Mouse (Mus musculus) neural tube, embryonic 15.5 days (tissue): ENCODE measurements around the gene Fam222b. TPM values are rescaled to one million over a fixed set of nuclear protein-coding genes. Genes with fewer than 3 reads are reported as not detected.
"Not testable (repeated sequence)": the region's sequence is repeated elsewhere in the genome, so short reads cannot be mapped to it uniquely, and the experiment has no call there.

Source experiments
- ATAC-seq: fragments of 200-750 bp; cut with Nextera tagmentation; 2 replicates; pipeline ENCODE4 v1.8.0; 2017; ENCODE audit warnings: mild to moderate bottlenecking, moderate TSS enrichment, moderate library complexity; ENCODE audit not compliant: low FRiP score
- H3K27ac ChIP-seq: fragments of 300-500 bp; sonication (generic); replicated peaks from 2 replicates; pipeline ENCODE4 v1.5.1; 2015; ENCODE audit warnings: mild to moderate bottlenecking, inconsistent platforms
- H3K27me3 ChIP-seq: fragments of 300-500 bp; sonication (generic); replicated peaks from 2 replicates; pipeline ENCODE4 v1.6.1; 2015; ENCODE audit warnings: inconsistent platforms
- H3K36me3 ChIP-seq: fragments of 300-500 bp; sonication (generic); 2 replicates; pipeline ENCODE4 v1.6.1; 2015; ENCODE audit warnings: inconsistent platforms
- H3K4me1 ChIP-seq: fragments of 300-500 bp; sonication (generic); 2 replicates; pipeline ENCODE4 v1.6.1; 2015; ENCODE audit warnings: inconsistent platforms
- H3K4me2 ChIP-seq: fragments of 300-500 bp; sonication (generic); 2 replicates; pipeline ENCODE4 v1.6.1; 2015; ENCODE audit warnings: inconsistent platforms, mild to moderate bottlenecking, moderate library complexity
- H3K4me3 ChIP-seq: fragments of 300-500 bp; sonication (generic); replicated peaks from 2 replicates; pipeline ENCODE4 v1.5.1; 2015; ENCODE audit warnings: mild to moderate bottlenecking, inconsistent platforms
- H3K9ac ChIP-seq: fragments of 300-500 bp; sonication (generic); replicated peaks from 2 replicates; pipeline ENCODE4 v1.6.1; 2015; ENCODE audit warnings: mild to moderate bottlenecking, inconsistent platforms
- H3K9me3 ChIP-seq: fragments of 300-500 bp; sonication (generic); replicated peaks from 2 replicates; pipeline ENCODE4 v1.6.1; 2016; ENCODE audit warnings: inconsistent platforms
- WGBS: fragments of 180-500 bp; shearing (Covaris S2); methylation state at CpG from one replicate; pipeline ENCODE4 v1.1.7; 2015; ENCODE audit warnings: mixed read lengths; 5-methylcytosine and 5-hydroxymethylcytosine counted together
- polyA plus RNA-seq: library from polyadenylated mRNA; unstranded; fragments of >200 nt; fragmentation: Nextera tagmentation; extraction: Ambion mirVana; gene quantifications from 2 replicates; pipeline ENCODE4 v1.2.1, GENCODE M21; 2015

Gene Fam222b
- polyA plus RNA-seq, 1 experiment from 2014 or later, result 22.2 TPM

DNA sequence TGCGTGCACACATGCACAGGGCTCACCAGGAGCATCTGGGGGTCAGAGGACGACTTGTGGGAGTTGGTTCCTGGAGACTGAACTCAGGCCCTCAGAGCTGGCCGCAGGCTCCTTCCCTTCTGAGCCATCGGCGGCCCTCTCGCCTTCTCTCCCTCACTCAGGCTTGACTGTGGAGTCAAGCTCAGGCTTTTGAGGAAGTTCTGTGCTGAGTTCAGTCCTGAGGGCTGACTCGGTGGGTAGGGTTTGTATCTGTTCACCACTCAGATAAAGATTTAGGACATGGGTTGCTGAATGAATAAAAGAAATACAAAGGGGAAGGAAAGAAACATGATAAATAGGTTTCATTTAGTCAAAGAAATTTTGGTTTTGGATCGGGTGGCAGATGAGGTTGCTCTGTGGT, 25.4 kb downstream of the Fam222b start:
- H3K4me3 ChIP-seq, result no peak overlapping the region
- H3K9me3 ChIP-seq, result no peaks in the 10 kb centered on the region
- no peak overlapping the region for H3K4me2 ChIP-seq
- no peaks in the 10 kb centered on the region for H3K27me3 ChIP-seq
- H3K36me3 ChIP-seq, result no peaks in the 10 kb centered on the region
- peaks cover 61% of the 10 kb centered on the region for H3K4me1 ChIP-seq
- WGBS, result 79% methylated on average over 8 of the region's 8 CpGs
- ATAC-seq, result no peak
- H3K9ac ChIP-seq, result no peak overlapping the region
- H3K27ac ChIP-seq, result 0 out of 2 replicates have a peak overlapping the region, but pooled peaks have one; percentile 18

- 0 out of 2 replicates have a peak overlapping the region, but pooled peaks have one; percentile 13 for H3K27ac ChIP-seq
- no peaks in the 10 kb centered on the region for H3K36me3 ChIP-seq
- H3K9me3 ChIP-seq, result no peaks in the 10 kb centered on the region
- H3K9ac ChIP-seq, result no peak overlapping the region
- H3K27me3 ChIP-seq, result no peaks in the 10 kb centered on the region
- no peak overlapping the region for H3K4me2 ChIP-seq
- WGBS, result 18% methylated on average over 5 of the region's 5 CpGs
- no peak for ATAC-seq
- no peak overlapping the region for H3K4me3 ChIP-seq
- H3K4me1 ChIP-seq, result peaks cover 59% of the 10 kb centered on the region
Observed at GRCm38 (mm10) chr11:78121176-78121575, 26.7 kb downstream of the Fam222b start.

- H3K9ac ChIP-seq, result no peak overlapping the region
- no peak for ATAC-seq
- no peak overlapping the region for H3K4me2 ChIP-seq
- 91% methylated on average over 4 of the region's 4 CpGs for WGBS
- no peak overlapping the region for H3K27ac ChIP-seq
- H3K4me1 ChIP-seq, result peaks cover 48% of the 10 kb centered on the region
- no peaks in the 10 kb centered on the region for H3K36me3 ChIP-seq
- H3K4me3 ChIP-seq, result no peak overlapping the region
- no peaks in the 10 kb centered on the region for H3K27me3 ChIP-seq
- H3K9me3 ChIP-seq, result no peaks in the 10 kb centered on the region
Observed at GRCm38 (mm10) chr11:78122815-78123214, 28.4 kb downstream of the Fam222b start.

DNA sequence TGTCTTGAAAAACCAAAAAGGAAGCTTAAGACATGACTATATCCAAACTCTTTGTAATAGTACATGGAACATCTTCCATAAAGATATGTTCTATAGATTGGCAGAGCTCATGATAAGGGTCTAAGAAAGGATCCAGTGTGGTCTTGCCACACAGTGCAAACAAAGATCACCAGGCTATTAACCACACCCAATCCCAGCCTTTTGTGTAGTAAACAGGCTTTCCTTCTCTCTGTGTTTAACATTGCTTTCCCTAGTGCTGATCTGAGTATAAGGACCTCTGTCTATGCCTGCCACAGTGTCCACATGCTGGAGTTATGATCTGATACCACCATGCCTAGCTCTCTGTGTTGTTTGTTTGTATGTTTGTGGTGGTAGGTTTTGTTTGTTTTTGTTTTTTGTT, 29.3 kb downstream of the Fam222b start:
- H3K36me3 ChIP-seq, result no peaks in the 10 kb centered on the region
- ATAC-seq, result no peak
- H3K9me3 ChIP-seq, result no peaks in the 10 kb centered on the region
- no peak overlapping the region for H3K27ac ChIP-seq
- no peak overlapping the region for H3K4me2 ChIP-seq
- no peak overlapping the region for H3K4me3 ChIP-seq
- H3K9ac ChIP-seq, result no peak overlapping the region
- no peaks in the 10 kb centered on the region for H3K27me3 ChIP-seq
- peaks cover 48% of the 10 kb centered on the region for H3K4me1 ChIP-seq

GRCm38 (mm10) chr11:78125691-78126090, 31.2 kb downstream of the Fam222b start:
- peaks cover 36% of the 10 kb centered on the region for H3K4me1 ChIP-seq
- no peak overlapping the region for H3K4me2 ChIP-seq
- no peak overlapping the region for H3K9ac ChIP-seq
- no peaks in the 10 kb centered on the region for H3K36me3 ChIP-seq
- peak overlapping the region; percentile 28 for H3K27ac ChIP-seq
- no peak overlapping the region for H3K4me3 ChIP-seq
- 33% methylated on average over 6 of the region's 6 CpGs for WGBS
- H3K9me3 ChIP-seq, result no peaks in the 10 kb centered on the region
- ATAC-seq, result no peak
- no peaks in the 10 kb centered on the region for H3K27me3 ChIP-seq

- ATAC-seq, result no peak
- Histone ChIP-seq H3K27me3 (no peaks in the 10 kb centered on the region), H3K4me3 (no peak overlapping the region), H3K9me3 (no peaks in the 10 kb centered on the region), H3K4me1 (peaks cover 27% of the 10 kb centered on the region), H3K4me2 (no peak overlapping the region), H3K9ac (no peak overlapping the region), H3K36me3 (no peaks in the 10 kb centered on the region), H3K27ac (no peak overlapping the region)
- WGBS, result 81% methylated on average over 4 of the region's 4 CpGs
Observed at GRCm38 (mm10) chr11:78126739-78127138, 32.3 kb downstream of the Fam222b start.

DNA sequence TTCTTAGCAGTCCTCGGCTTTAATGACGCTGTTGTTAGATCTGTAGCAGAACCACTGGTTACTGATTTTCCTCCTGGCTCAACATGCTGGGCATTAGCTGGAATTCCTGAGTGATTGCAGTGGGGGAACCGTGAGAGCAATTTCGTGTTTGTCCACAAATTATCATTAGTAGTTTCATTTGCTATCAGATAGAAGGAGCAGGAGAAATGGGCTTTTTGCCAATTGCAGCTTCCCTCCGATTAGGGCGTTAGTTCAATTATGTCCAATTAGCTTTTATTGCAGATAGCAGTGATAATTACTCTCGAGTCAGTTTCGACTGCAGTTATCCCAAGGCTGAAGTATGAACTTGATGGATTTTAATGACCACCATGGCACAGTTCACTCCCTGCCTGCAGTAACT, 35.0 kb downstream of the Fam222b start:
- 38% methylated on average over 8 of the region's 8 CpGs for WGBS
- peak; percentile 46; the same call in 1 of the 2 replicates for ATAC-seq
- Histone ChIP-seq H3K9me3 (no peaks in the 10 kb centered on the region), H3K4me3 (no peak overlapping the region), H3K27me3 (no peaks in the 10 kb centered on the region), H3K36me3 (no peaks in the 10 kb centered on the region), H3K27ac (peak overlapping the region; percentile 64), H3K9ac (no peak overlapping the region), H3K4me2 (no peak overlapping the region), H3K4me1 (peaks cover 27% of the 10 kb centered on the region)

- H3K27ac ChIP-seq, result no peak overlapping the region
- no peak for ATAC-seq
- 88% methylated on average over 6 of the region's 6 CpGs for WGBS
- H3K4me1 ChIP-seq, result peaks cover 7% of the 10 kb centered on the region; the same call in 1 of the 2 replicates
- H3K36me3 ChIP-seq, result no peaks in the 10 kb centered on the region
- no peak overlapping the region for H3K4me3 ChIP-seq
- H3K9me3 ChIP-seq, result no peaks in the 10 kb centered on the region
- H3K4me2 ChIP-seq, result no peak overlapping the region
- no peak overlapping the region for H3K9ac ChIP-seq
- H3K27me3 ChIP-seq, result no peaks in the 10 kb centered on the region
Observed at GRCm38 (mm10) chr11:78133915-78134314, 39.5 kb downstream of the Fam222b start.

DNA sequence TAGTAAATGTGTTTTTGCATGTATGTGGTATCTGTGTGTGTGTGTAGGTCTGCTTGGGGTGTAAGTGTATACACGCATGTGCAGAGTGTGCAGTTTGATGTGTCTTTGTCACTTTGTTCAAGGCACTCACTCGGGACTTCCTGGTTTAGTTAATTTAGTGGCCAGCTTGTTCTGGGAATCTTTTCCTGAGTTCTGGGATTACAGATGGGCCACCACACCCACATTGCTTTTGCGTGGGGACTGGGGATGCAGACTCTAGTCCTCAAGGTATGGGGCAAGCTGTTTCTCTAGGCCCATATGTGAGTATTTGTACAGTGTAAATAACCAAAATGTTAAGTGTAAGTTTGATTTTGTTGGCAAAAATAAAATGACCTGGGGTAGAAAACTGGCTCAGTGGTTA, 39.9 kb downstream of the Fam222b start:
- no peak for ATAC-seq
- Histone ChIP-seq H3K4me3 (no peak overlapping the region), H3K36me3 (no peaks in the 10 kb centered on the region), H3K27me3 (no peaks in the 10 kb centered on the region), H3K4me2 (no peak overlapping the region), H3K4me1 (peaks cover 3% of the 10 kb centered on the region; the same call in 1 of the 2 replicates), H3K9ac (no peak overlapping the region), H3K27ac (no peak overlapping the region), H3K9me3 (no peaks in the 10 kb centered on the region)
- 86% methylated on average over 3 of the region's 3 CpGs for WGBS

GRCm38 (mm10) chr11:78135314-78135713, 40.9 kb downstream of the Fam222b start:
- WGBS, result 91% methylated on average over 7 of the region's 7 CpGs
- not testable (repeated sequence) for H3K27ac ChIP-seq, H3K9ac ChIP-seq

GRCm38 (mm10) chr11:78136132-78136531, 41.7 kb downstream of the Fam222b start:
- no peaks in the 10 kb centered on the region for H3K27me3 ChIP-seq
- H3K4me2 ChIP-seq, result no peak overlapping the region
- H3K4me1 ChIP-seq, result 0 out of 2 replicates have a peak, but pooled peaks cover 2% of the 10 kb centered on the region
- H3K9ac ChIP-seq, result no peak overlapping the region
- WGBS, result 91% methylated on average over 1 of the region's 1 CpGs
- no peak overlapping the region for H3K4me3 ChIP-seq
- no peaks in the 10 kb centered on the region for H3K36me3 ChIP-seq
- no peak for ATAC-seq
- H3K27ac ChIP-seq, result no peak overlapping the region
- no peaks in the 10 kb centered on the region for H3K9me3 ChIP-seq

More at GRCm38 (mm10) chr11:78135314-78135713, 40.9 kb downstream of the Fam222b start:
- not testable (repeated sequence) for H3K36me3 ChIP-seq, H3K4me2 ChIP-seq, ATAC-seq, H3K27me3 ChIP-seq, H3K9me3 ChIP-seq, H3K4me3 ChIP-seq, H3K4me1 ChIP-seq

DNA sequence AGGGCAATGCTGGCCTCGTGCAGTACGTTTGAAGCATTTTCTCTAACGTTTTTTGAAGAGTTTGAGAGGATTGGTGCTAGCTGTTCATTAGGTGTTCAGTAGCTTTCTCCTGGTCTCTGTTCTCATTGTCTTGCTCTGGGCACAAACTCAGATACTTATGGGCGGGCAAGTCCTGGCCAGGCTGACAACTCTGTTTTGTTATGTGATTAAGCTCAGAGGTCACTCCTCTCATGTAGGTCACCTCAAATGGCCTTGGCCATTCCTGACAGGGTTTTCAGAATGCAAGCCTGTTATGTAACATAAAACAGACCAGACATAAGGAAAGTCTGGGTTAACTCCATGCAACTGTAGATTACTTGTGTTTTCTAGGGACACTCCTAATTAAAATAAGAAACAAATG, 43.1 kb downstream of the Fam222b start:
- no peak overlapping the region for H3K9ac ChIP-seq
- H3K4me2 ChIP-seq, result no peak overlapping the region
- 82% methylated on average over 4 of the region's 4 CpGs for WGBS
- H3K4me1 ChIP-seq, result peaks cover 7% of the 10 kb centered on the region; the same call in 1 of the 2 replicates
- H3K9me3 ChIP-seq, result no peaks in the 10 kb centered on the region
- H3K27ac ChIP-seq, result no peak overlapping the region
- no peaks in the 10 kb centered on the region for H3K36me3 ChIP-seq
- no peaks in the 10 kb centered on the region for H3K27me3 ChIP-seq
- no peak overlapping the region for H3K4me3 ChIP-seq
- ATAC-seq, result no peak

DNA sequence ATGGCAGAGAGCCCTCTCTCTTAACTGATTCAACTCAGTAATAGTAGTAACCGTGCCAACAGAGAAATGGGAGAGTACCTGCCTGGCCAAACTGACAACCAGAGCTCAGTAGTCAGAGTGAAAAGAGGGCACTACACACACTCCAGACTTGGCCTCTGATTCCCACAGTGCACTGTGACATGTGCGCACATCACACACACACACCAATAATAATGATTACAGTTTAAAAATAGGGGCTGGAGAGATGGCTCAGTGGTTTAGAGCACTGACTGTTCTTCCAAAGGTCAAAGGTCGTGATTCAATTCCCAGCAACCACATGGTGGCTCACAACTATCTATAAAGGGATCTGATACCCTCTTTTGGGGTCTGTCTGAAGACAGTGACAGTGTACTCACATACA, 43.6 kb downstream of the Fam222b start:
- no peak overlapping the region for H3K27ac ChIP-seq
- no peak for ATAC-seq
- H3K4me2 ChIP-seq, result no peak overlapping the region
- H3K27me3 ChIP-seq, result no peaks in the 10 kb centered on the region
- no peak overlapping the region for H3K4me3 ChIP-seq
- H3K9ac ChIP-seq, result no peak overlapping the region
- H3K9me3 ChIP-seq, result no peaks in the 10 kb centered on the region
- peaks cover 7% of the 10 kb centered on the region; the same call in 1 of the 2 replicates for H3K4me1 ChIP-seq
- H3K36me3 ChIP-seq, result no peaks in the 10 kb centered on the region
- WGBS, result 87% methylated on average over 3 of the region's 3 CpGs
